Mouse (Mus musculus) bone marrow, adult 2 months (tissue): ENCODE measurements around the gene Mest. TPM values are rescaled to one million over a fixed set of nuclear protein-coding genes. Genes with fewer than 3 reads are reported as not detected.

Experiments used
- H3K27ac ChIP-seq: fragments of 200-500 bp; 2 replicates; pipeline ENCODE4 v1.5.1; 2012; ENCODE audit warnings: low read depth, mild to moderate bottlenecking, control low read depth, inconsistent platforms, low read length; ENCODE audit not compliant: control insufficient read depth, poor library complexity, insufficient read depth
- H3K4me1 ChIP-seq: fragments of 200-500 bp; 2 replicates; pipeline ENCODE4 v1.6.1; 2011; ENCODE audit warnings: low read length; ENCODE audit not compliant: control insufficient read depth, insufficient read depth
- H3K4me3 ChIP-seq: fragments of 200-500 bp; replicated peaks from 2 replicates; pipeline ENCODE3; 2011; ENCODE audit warnings: mild to moderate bottlenecking, low read depth, low read length, control low read depth; ENCODE audit not compliant: control insufficient read depth
- CTCF ChIP-seq: fragments of 200-500 bp; IDR thresholded peaks from 2 replicates; pipeline ENCODE4 v1.5.1; 2011; ENCODE audit warnings: low read length, control low read depth; ENCODE audit not compliant: control insufficient read depth, insufficient read depth
- POLR2A ChIP-seq: fragments of 200-500 bp; IDR thresholded peaks from 2 replicates; pipeline ENCODE4 v1.6.1; 2011; ENCODE audit warnings: low read depth, mild to moderate bottlenecking, control low read depth, low read length, borderline replicate concordance; ENCODE audit not compliant: control insufficient read depth
- WGBS: fragments of 180-500 bp; shearing (Covaris S2); methylation state at CpG from one replicate; pipeline ENCODE4 v1.1.7; 2018; 5-methylcytosine and 5-hydroxymethylcytosine counted together
- polyA plus RNA-seq: library from polyadenylated mRNA; stranded (reverse); fragments of >200 nt; gene quantifications from 2 replicates; pipeline ENCODE4 v1.2.4, GENCODE M21; 2011; ENCODE audit warnings: low replicate concordance; ENCODE audit not compliant: missing spikeins, insufficient read depth, insufficient read length

The Mest gene
- polyA plus RNA-seq, 1 experiment: 8.2 TPM

GRCm38 (mm10) chr6:30698036-30698435 is 25.3 kb upstream of the Mest start:
- H3K4me1 ChIP-seq: no peaks in the 10 kb centered on the region
- H3K4me3 ChIP-seq: no peak overlapping the region
- no peak for TF ChIP-seq CTCF
- TF ChIP-seq POLR2A: no peak
- no peak overlapping the region for H3K27ac ChIP-seq
- WGBS: 89% methylated on average over 4 of the region's 4 CpGs

DNA sequence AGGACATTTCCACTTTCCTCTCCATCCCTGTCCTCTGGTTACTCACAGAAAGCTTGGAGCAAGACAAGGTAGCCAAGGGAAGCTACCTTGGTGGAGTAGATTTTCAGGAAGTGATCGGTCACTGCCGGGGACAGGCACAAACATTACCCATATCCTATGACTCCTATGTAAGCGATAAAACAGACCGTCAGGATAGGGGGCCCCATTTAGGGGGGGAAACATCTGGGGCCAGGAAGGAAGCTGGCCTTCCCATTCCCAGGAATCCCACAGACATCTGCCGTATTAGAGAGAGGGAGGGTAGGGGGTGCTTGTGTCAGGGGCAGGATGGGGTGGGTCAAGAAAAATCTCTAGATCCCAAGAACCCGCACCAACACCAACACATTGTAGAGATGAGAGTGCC is 23.2 kb upstream of the Mest start:
- no peak for TF ChIP-seq CTCF
- TF ChIP-seq POLR2A: no peak
- H3K4me3 ChIP-seq: no peak overlapping the region
- no peak overlapping the region for H3K27ac ChIP-seq
- 20% methylated on average over 6 of the region's 6 CpGs for WGBS
- H3K4me1 ChIP-seq: no peaks in the 10 kb centered on the region

- Histone ChIP-seq H3K4me1 (no peaks in the 10 kb centered on the region), H3K4me3 (no peak overlapping the region), H3K27ac (no peak overlapping the region)
- 79% methylated on average over 6 of the region's 6 CpGs for WGBS
- no peak for TF ChIP-seq CTCF
- TF ChIP-seq POLR2A: no peak
Observed at GRCm38 (mm10) chr6:30702881-30703280, 20.5 kb upstream of the Mest start.

GRCm38 (mm10) chr6:30703476-30703875 is 19.9 kb upstream of the Mest start:
- Histone ChIP-seq H3K4me1 (no peaks in the 10 kb centered on the region), H3K27ac (no peak overlapping the region), H3K4me3 (no peak overlapping the region)
- WGBS: 81% methylated on average over 6 of the region's 6 CpGs
- TF ChIP-seq POLR2A (no peak), CTCF (no peak)

- Histone ChIP-seq H3K4me1 (no peaks in the 10 kb centered on the region), H3K4me3 (no peak overlapping the region), H3K27ac (no peak overlapping the region)
- 89% methylated on average over 9 of the region's 9 CpGs for WGBS
- TF ChIP-seq POLR2A: no peak
- no peak for TF ChIP-seq CTCF
Observed at GRCm38 (mm10) chr6:30703977-30704602, 19.3 kb upstream of the Mest start.

DNA sequence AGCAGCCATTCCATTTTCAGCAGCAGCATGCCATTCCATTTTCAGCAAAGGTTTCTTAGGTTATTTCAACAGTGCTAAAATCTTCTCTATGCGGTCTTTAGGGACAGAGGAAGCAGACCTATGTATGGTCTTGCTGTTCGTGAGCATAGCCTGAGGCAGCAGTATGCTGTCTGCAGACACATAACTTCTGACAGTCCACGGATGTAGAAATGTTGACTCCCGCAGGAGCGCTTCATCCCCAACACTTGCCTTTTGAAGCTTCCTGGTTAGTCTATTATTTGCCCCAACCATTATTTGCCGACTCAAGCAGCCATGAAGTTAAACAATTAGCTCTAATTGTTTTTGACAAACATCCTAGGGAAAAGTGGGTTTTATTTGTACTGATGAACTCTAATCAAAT is 14.2 kb upstream of the Mest start:
- H3K4me3 ChIP-seq: no peak overlapping the region
- H3K4me1 ChIP-seq: no peaks in the 10 kb centered on the region
- no peak overlapping the region for H3K27ac ChIP-seq
- WGBS: 82% methylated on average over 6 of the region's 6 CpGs
- no peak for TF ChIP-seq CTCF
- no peak for TF ChIP-seq POLR2A

DNA sequence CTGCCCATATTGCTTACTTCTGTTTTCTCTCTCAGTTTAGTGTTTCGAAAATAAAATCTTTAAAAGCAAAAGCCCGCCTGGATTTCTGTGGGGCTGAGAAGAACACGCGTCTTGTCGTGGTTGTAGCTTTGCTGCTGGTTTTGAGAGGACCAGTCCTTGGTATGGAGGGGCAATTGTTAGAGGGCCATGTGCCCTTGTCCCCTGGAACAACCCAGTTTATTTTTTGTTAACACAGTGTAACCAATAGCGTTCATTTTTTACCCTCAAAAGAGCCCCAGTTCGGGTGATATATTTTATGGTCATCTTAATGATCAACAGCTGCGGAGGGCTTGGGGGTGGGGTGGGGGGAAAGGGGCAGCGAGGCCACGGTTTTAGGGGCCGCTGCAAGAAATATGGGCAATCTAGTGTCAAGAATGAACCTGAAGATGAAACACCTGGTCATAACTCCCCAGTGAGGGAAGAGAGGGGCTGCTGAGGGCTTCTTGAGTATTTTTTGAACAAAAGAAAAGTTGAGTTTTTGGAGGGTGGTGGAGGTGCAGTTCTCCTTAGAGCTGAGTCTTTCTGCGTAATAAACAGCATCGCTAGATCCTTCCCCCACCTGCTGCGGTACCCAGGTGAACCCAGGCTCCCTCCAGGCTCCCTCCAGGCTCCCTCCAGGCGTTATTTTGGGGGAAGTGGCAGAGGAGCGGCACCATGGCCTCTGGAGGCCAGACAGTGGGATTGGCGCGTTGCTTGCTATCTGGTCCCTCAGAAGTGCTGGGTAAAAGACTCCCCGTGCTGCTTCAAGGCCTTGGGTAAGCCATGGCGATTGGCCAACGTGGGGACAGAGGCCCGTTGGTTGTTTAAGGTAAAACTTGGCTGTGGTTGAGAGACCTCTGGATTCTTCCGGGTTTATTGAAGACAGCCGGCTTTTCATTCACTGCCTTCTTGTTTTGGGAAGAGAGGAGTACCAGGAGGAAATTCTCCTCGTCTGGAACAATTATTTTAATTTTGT is 12.7 kb upstream of the Mest start:
- TF ChIP-seq CTCF (no peak), POLR2A (no peak)
- 83% methylated on average over 25 of the region's 25 CpGs for WGBS

DNA sequence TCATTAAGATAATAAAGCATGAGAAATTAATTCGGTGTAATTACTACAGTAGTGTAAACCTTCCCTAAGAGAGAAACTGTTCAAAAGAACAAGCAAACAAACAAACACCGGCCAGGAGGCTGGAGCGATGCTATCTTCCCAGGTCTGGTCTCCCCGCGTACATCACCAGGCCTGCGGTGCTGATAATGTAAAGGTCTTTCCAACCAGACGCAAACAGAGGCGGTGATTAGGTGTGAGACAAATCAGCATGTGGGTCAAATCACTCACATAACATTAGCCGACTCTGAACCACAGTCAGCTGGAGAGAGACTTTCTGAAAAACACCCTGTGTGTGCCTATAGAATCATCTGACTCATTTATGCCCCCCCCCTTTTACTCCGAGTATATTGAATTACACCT is 12.0 kb upstream of the Mest start:
- Histone ChIP-seq H3K27ac (no peak overlapping the region), H3K4me1 (no peaks in the 10 kb centered on the region), H3K4me3 (no peak overlapping the region)
- 89% methylated on average over 10 of the region's 10 CpGs for WGBS
- TF ChIP-seq CTCF (no peak), POLR2A (no peak)

More for the DNA sequence above, 12.7 kb upstream of the Mest start:
- Histone ChIP-seq H3K4me3 (no peak overlapping the region), H3K4me1 (no peaks in the 10 kb centered on the region), H3K27ac (no peak overlapping the region)
